Mouse (Mus musculus): ENCODE measurements at regions not wholly inside any gene's neighbourhood (a gene's known extent, or its start where the extent isn't known, plus 50 kb on each side); places are given as distances from the start of the nearest gene placed in this dataset.

- Histone ChIP-seq H3K27ac (ENCODE audit: control insufficient read depth, insufficient read depth, low read depth, low read length, poor library complexity) (no peak overlapping the region), H3K4me3 (replicated peaks; ENCODE audit: control insufficient read depth, low read depth, low read length) (peak overlapping the region; percentile 19), H3K4me1 (ENCODE audit: control insufficient read depth, insufficient read depth, low read length) (no peaks in the 10 kb centered on the region; the same call in none of the 2 replicates)
- TF ChIP-seq POLR2A (IDR thresholded peaks at IDR 0.05; ENCODE audit: borderline replicate concordance, control insufficient read depth, low read depth, low read length) = no peak
- TF ChIP-seq CTCF (IDR thresholded peaks at IDR 0.05; ENCODE audit: control insufficient read depth, insufficient read depth, low read length) = peak; percentile 54
- WGBS = 31% methylated on average over 16 of the region's 16 CpGs
Measured at GRCm38 (mm10) chr2:170266407-170267101, 118.7 kb upstream of the Zfp217 start.

- Histone ChIP-seq H3K27ac (ENCODE audit: control insufficient read depth, insufficient read depth, low read depth, low read length, poor library complexity) (no peak overlapping the region), H3K4me1 (ENCODE audit: control insufficient read depth, insufficient read depth, low read length) (no peaks in the 10 kb centered on the region; the same call in none of the 2 replicates), H3K4me3 (replicated peaks; ENCODE audit: control insufficient read depth, low read depth, low read length) (no peak overlapping the region)
- WGBS = 79% methylated on average over 4 of the region's 4 CpGs
- TF ChIP-seq CTCF (IDR thresholded peaks at IDR 0.05; ENCODE audit: control insufficient read depth, insufficient read depth, low read length) (no peak), POLR2A (IDR thresholded peaks at IDR 0.05; ENCODE audit: borderline replicate concordance, control insufficient read depth, low read depth, low read length) (no peak)
Measured at GRCm38 (mm10) chr2:170263594-170263993, 115.7 kb upstream of the Zfp217 start.

GRCm38 (mm10) chr2:170261191-170261590 lies 113.3 kb upstream of the Zfp217 start:
- Histone ChIP-seq H3K4me3 (replicated peaks; ENCODE audit: control insufficient read depth, low read depth, low read length) (no peak overlapping the region), H3K4me1 (ENCODE audit: control insufficient read depth, insufficient read depth, low read length) (peaks cover under 1% of the 10 kb centered on the region), H3K27ac (ENCODE audit: control insufficient read depth, insufficient read depth, low read depth, low read length, poor library complexity) (no peak overlapping the region)
- TF ChIP-seq CTCF (IDR thresholded peaks at IDR 0.05; ENCODE audit: control insufficient read depth, insufficient read depth, low read length) = no peak
- TF ChIP-seq POLR2A (IDR thresholded peaks at IDR 0.05; ENCODE audit: borderline replicate concordance, control insufficient read depth, low read depth, low read length) = no peak
- 88% methylated on average over 2 of the region's 2 CpGs for WGBS

GRCm38 (mm10) chr2:170259662-170260457 lies 112.0 kb upstream of the Zfp217 start:
- WGBS = 47% methylated on average over 10 of the region's 10 CpGs
- no peak overlapping the region; the same call in 1 of the 2 replicates for H3K27ac ChIP-seq (ENCODE audit: control insufficient read depth, insufficient read depth, low read depth, low read length, poor library complexity)
- no peak for TF ChIP-seq POLR2A (IDR thresholded peaks at IDR 0.05; ENCODE audit: borderline replicate concordance, control insufficient read depth, low read depth, low read length)
- TF ChIP-seq CTCF (IDR thresholded peaks at IDR 0.05; ENCODE audit: control insufficient read depth, insufficient read depth, low read length) = no peak
- H3K4me1 ChIP-seq (ENCODE audit: control insufficient read depth, insufficient read depth, low read length) = peaks cover 4% of the 10 kb centered on the region
- no peak overlapping the region for H3K4me3 ChIP-seq (replicated peaks; ENCODE audit: control insufficient read depth, low read depth, low read length)

- Histone ChIP-seq H3K4me1 (ENCODE audit: control insufficient read depth, insufficient read depth, low read length) (peaks cover 6% of the 10 kb centered on the region), H3K27ac (ENCODE audit: control insufficient read depth, insufficient read depth, low read depth, low read length, poor library complexity) (no peak overlapping the region), H3K4me3 (replicated peaks; ENCODE audit: control insufficient read depth, low read depth, low read length) (no peak overlapping the region)
- WGBS = 41% methylated on average over 13 of the region's 13 CpGs
- TF ChIP-seq CTCF (IDR thresholded peaks at IDR 0.05; ENCODE audit: control insufficient read depth, insufficient read depth, low read length) = no peak
- TF ChIP-seq POLR2A (IDR thresholded peaks at IDR 0.05; ENCODE audit: borderline replicate concordance, control insufficient read depth, low read depth, low read length) = no peak
Measured at GRCm38 (mm10) chr2:170258367-170258766, 110.5 kb upstream of the Zfp217 start.

GRCm38 (mm10) chr2:170257671-170258235 lies 109.8 kb upstream of the Zfp217 start:
- 84% methylated on average over 5 of the region's 5 CpGs for WGBS
- no peak overlapping the region for H3K4me3 ChIP-seq (replicated peaks; ENCODE audit: control insufficient read depth, low read depth, low read length)
- H3K4me1 ChIP-seq (ENCODE audit: control insufficient read depth, insufficient read depth, low read length) = peaks cover 6% of the 10 kb centered on the region
- no peak overlapping the region for H3K27ac ChIP-seq (ENCODE audit: control insufficient read depth, insufficient read depth, low read depth, low read length, poor library complexity)
- TF ChIP-seq CTCF (IDR thresholded peaks at IDR 0.05; ENCODE audit: control insufficient read depth, insufficient read depth, low read length) (no peak), POLR2A (IDR thresholded peaks at IDR 0.05; ENCODE audit: borderline replicate concordance, control insufficient read depth, low read depth, low read length) (no peak)

- TF ChIP-seq CTCF (IDR thresholded peaks at IDR 0.05; ENCODE audit: control insufficient read depth, insufficient read depth, low read length) (no peak), POLR2A (IDR thresholded peaks at IDR 0.05; ENCODE audit: borderline replicate concordance, control insufficient read depth, low read depth, low read length) (no peak)
- H3K4me3 ChIP-seq (replicated peaks; ENCODE audit: control insufficient read depth, low read depth, low read length) = no peak overlapping the region
- H3K4me1 ChIP-seq (ENCODE audit: control insufficient read depth, insufficient read depth, low read length) = peaks cover 7% of the 10 kb centered on the region
- H3K27ac ChIP-seq (ENCODE audit: control insufficient read depth, insufficient read depth, low read depth, low read length, poor library complexity) = no peak overlapping the region
- WGBS = 84% methylated on average over 5 of the region's 5 CpGs
Measured at GRCm38 (mm10) chr2:170255997-170256396, 108.1 kb upstream of the Zfp217 start.

- peaks cover 7% of the 10 kb centered on the region for H3K4me1 ChIP-seq (ENCODE audit: control insufficient read depth, insufficient read depth, low read length)
- 88% methylated on average over 2 of the region's 2 CpGs for WGBS
- H3K27ac ChIP-seq (ENCODE audit: control insufficient read depth, insufficient read depth, low read depth, low read length, poor library complexity) = no peak overlapping the region
- TF ChIP-seq POLR2A (IDR thresholded peaks at IDR 0.05; ENCODE audit: borderline replicate concordance, control insufficient read depth, low read depth, low read length) = no peak
- no peak for TF ChIP-seq CTCF (IDR thresholded peaks at IDR 0.05; ENCODE audit: control insufficient read depth, insufficient read depth, low read length)
- no peak overlapping the region for H3K4me3 ChIP-seq (replicated peaks; ENCODE audit: control insufficient read depth, low read depth, low read length)
Measured at GRCm38 (mm10) chr2:170255533-170255932, 107.6 kb upstream of the Zfp217 start.

All from bone marrow, adult 2 months (tissue).